Mouse (Mus musculus) A20 (cell line): ENCODE measurements around the gene Wdr82.

ENCODE experiments used
- DNase-seq: peaks from one replicate; pipeline ENCODE4 v3.0.0-alpha.2; 2011; ENCODE audit warnings: low read depth, low spot score

Wdr82 gene

DNA sequence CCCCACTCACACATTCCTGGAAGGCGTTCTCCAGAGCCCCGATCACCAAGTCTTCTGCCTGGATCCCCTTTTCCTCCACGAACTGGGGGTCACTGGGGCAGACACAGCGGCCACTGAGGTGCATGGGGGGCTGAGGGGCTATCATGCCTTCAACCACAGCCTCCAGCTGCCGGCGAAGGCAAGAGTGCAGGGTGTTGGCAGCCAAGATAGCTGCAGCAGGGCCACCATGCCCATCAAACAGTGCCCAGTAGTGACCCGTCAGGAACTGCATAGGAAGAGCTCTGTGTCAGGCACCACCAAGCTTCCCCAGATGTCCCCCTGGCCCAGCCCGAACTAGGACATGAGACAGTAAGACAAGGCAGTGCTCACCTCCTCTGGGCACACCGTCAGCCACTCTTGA lies 27.0 kb downstream of the Wdr82 start:
- no peak for DNase-seq

DNA sequence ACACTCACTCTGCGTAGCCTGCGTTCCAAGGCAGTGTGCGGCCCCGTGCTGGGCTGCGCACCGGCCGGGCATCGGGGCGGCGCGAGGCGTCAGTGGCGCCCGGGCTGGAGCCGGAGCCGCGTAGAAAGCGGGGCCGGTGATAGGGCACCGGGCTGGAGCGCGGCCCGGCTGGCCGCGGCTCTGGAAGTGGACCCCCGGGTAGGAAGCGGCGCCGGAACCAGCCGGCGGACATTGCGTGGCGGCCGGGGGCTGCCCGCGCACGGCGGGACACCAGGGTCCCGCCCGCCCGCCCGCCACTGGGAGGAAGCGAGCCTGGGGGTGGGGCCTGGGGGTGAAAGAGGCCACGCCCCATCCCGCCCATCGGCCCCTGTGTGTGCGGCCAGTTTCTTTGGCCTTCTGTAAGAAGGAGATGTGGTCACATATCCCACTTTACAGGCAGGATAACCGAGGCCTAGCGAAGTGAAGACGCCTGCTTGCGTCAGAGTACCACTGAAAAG lies 28.3 kb downstream of the Wdr82 start:
- peak; percentile 89 for DNase-seq

DNA sequence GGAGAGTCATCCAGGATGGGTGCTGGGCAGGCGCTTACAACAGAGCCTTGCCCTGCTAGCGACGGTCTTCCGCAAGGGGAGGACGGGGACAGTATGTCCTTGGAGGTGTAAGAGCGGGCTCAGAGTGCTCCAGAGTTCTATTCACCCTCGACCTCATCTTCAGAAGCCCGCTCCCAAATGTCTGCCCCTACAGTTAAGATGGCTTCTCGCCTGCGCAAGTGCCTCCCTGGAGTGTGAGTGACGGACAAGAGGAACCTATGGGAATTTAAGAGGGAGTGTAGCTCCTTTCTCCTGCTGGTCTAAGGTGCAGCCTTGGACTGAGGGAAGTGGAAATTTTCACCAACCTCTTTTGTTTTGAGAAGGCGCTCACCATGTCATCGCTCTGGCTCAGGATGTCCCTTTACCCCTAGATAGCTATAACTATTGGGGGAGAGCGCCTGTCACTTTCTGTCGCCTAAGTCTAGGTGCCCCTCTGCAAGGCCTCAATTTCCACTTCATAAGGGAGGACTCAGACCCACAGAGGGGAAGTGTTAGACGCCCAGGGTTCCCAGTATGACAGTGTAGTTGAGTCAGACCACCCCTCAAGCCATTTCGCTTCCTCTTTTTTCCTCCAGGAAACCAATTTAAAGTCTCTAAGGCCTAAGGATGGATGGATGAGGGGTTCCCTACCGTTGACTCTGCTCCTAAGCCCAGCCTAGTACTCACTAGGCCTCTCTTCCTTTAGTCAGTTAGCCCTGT lies 29.0 kb downstream of the Wdr82 start, which contains the start of gene Ppm1m:
Ppm1m (minus strand) TSS at position 212 of the 738 bp plus-strand sequence.
- peak; percentile 71 for DNase-seq

DNA sequence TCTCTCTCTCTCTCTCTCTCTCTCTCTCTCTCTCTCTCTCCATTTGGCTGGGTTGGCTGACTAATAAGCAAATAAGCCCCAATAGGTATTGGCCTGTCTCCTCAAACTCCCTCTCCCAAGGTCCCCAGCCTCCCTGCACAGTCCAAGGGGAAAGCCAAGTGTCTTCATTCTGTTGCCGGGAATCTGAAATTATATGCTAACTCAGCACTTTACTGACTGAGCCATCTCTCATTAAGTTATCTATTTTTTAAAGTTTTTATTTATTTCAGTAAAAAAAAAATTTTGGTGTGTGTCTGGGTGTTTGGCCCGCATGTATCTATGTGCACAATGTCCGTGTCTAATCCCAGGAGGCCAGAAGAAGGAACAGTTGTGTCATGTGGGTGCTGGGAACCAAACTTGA lies 31.2 kb downstream of the Wdr82 start:
- DNase-seq: no peak

DNA sequence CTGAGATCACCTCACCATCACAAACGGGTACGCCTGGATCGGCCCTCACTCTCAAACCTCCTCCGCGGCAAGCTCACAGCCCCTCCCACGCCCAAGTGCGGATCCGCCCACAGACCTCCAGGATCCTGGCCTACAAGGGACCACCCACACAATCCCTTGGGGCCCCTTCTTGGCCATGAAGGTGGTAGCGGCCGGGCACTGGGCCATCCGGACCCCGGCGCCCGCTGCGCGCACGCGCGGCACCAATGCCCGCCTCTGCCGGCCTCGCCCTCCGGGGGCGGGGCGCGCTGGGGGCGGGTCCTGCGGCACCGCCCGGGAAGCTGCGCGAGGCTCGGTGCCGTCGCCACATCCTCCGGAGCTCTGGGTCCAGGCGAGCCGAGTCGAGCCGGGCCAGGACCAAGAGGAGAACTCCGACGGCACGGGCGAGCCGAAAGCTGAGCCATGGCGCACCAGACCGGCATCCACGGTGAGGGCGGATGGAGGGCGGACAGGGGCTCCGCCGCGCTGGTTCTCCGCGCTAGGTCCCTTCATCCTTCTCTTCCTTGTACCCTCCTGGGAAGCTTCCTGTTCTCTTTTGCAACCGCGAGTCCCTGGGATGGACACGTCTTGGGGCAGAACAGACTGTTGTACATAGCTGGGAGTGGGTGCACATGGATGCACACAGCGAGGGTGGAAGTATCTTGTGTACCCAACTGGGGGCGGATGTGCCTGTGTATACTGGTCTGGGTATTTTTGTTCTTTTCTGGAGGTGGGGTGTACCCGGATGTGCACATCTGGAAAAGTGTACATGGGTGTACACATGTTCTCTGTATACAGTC lies 32.3 kb downstream of the Wdr82 start, which contains the start of gene Twf2:
Twf2 (plus strand) TSS at position 290 of the 818 bp plus-strand sequence.
- peak; percentile 95 for DNase-seq

DNA sequence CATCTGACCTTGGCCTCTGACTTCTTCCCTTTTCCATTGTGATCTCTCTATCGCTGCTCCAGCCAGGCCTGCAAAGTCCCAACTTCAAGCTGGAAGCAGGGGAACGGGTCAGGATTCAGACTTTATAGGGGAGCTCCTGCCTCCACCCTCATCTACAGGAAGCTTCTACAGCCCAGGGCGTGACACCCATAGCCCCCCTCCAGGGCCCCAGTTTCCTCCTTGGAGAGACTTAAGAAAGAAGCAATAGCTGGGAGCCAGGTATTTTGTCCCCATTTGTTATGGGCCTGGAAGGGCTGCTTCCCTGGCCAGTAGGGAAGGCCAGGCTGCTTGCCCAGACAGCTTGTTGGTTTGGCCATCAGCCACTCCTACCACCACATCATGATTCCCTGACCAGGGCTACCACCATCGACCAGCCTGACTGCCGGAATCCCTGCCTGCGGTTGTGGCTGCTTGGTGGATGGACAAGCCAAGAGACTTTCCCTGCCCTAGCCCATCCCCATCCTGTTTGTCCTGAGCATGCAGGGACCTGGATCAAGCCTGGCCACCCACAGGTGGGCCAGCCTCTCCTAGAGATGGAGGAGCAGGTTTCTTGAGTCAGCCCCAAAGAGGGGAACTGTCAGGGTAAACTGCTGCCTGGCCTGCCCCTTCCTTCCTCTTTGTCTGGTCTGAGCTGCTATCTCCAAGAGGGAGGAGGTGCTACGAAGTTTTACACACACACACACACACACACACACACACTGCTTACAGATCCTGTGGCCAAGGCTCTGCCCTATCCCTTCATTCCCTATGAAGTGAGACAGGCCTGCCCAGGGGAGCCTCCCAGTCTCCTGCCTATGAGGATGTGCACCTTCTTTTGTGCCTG lies 33.5 kb downstream of the Wdr82 start:
- DNase-seq: no peak

DNA sequence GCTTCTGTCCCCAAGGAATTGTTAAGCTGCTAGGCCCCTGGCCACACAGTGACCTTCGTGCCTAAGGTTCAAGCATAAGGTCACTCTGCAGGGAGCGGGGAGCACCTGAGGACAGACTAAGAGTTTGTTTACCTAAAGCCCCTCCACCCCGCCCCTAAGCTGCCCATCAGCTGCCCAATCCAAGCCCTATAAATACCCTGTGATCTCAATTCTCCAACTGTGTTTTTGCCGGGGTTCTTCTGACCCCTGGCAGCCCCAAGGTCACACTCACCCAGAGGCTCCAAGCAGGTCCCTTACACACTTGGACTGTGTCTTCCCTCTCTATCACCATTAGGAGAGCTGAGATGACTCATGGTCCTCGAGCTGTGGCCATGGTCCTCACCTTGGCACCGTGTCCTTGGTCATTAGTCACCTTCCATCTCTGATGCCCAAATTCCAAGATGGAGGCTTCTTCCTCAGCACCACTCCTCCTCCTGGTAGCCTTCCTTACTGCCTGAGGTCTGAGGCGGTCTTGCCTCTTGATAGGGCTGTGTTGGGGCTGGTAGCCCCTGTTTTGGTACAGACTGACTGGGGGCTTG lies 35.1 kb downstream of the Wdr82 start:
- no peak for DNase-seq

DNA sequence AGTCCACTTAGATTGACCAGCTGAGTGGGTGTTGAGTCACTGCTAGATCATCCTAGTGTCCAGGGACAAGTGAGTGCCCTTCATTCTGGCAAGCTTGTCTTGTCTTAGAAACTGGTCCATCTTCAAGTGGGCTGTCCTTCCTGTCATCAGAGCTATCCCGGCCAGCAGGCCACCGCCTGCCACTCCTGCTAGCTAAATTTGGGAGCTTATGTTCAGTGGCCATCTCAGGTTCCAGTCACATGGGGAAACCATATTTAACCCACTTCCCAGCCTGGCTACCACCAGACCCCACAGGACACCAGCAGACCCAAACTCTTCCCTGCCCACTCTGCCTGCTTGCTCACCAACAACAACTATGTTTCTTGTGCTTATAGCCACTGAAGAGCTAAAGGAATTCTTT lies 35.8 kb downstream of the Wdr82 start:
- no peak for DNase-seq

DNA sequence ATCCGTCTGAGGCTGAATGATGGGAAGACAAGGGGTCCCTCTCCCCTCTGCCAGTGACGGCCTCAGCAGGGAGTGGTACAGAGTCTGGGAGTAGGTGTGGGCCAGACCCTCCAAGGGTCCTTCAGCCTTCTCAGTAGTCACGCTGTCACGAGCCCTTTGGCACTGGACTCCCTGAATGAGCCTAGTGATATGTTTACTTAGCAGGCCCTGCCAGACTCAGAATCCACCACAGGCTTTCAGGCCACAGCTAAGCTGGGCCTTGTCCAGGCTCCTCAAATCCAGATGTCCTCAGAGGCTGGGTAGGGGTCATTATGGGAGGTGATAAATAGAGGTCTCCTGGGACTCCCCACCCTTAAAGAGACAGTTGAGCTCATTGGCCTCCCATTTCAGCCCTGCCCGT lies 37.5 kb downstream of the Wdr82 start:
- DNase-seq: no peak

DNA sequence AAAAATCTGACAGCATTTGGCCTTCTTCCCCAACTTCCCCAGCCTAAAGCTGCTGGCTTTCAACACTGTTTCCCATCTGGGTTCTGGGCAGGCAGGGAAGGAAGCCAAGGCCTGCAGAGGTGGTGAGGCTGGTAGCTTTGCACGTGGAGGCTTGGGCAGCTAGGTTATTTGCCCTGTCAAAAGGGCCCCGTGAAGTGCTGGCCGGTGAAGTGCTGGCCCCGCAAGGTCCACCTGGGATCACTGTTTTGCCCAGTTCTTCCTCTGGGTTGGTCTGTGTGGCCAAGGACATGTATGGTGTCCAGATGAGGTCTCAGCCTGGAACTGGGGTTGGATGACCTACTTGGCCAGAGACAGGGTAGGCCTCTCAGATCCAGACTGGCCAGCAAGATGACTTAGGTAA lies 39.2 kb downstream of the Wdr82 start:
- no peak for DNase-seq

DNA sequence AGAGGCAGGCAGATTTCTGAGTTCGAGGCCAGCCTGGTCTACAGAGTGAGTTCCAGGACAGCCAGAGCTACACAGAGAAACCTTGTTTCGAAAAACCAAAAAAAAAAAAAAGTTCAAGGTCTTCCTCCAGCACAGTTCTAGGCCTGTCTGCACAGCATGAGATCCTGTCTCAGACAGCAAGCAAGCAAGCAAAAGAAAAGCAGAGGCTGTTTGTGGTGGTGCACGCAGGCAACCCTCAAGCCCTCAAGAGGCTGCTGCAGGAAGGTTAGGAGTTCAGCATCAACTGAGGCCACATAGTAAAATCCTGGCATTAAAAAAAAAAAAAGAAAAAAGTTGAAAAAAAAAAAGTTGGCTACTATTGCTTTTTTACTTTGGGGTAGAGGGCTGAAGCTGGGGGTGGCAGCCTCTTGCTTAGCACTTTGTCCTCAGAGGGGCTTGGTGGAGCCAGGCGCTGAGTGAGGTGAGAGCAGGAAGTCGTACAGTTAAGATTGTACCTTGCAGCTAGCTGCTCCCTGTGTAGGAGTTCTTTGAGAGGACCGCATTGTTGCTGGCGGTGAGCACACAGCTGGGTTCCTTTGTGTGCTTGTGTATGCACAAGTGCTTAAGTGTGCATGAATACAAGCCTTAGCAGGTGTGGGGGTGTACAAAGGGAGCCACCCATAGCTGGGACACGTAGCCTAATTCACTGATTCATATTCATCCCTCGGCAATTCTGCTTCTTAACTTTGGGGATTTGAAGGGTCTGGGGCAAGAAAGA lies 40.3 kb downstream of the Wdr82 start:
- no peak for DNase-seq

DNA sequence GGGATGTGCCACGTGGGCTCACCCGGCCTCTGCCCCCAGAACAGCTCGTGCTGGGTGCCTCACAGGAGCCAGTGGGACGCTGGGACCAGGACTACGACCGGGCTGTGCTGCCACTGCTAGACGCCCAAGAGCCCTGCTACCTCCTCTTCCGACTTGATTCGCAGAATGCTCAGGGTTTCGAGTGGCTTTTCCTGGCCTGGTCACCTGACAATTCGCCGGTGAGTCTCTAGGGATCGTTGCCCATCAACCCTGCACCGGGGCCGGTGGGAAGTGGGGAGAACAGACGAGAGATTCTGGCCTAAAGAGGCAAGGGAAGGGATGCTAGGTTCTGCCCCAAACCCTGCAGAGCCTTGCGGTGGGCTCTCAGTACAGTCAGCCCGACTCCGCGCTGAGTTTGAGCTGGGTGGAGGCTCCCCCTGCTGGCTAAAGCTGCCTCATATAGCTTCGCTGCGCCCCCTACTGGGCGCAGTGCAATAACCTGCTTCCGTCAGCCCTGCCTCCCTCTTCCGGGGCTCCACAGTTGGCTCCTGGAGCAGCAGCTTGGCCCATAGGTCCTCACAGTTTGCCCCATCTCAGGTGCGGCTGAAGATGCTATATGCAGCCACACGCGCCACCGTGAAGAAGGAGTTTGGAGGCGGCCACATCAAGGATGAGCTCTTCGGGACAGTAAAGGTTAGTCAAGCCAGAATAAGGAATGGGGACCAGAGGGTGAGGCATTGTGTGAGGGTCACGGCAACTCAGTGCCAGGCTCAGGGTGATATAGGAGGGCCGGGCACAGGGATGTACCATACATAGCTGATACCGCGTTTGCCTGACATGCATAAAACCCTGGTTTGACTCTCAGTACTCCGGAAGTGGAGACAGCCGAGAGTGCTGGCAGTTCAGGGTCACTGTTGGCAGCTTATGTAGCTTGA lies 41.2 kb downstream of the Wdr82 start:
- peak; percentile 92 for DNase-seq

DNA sequence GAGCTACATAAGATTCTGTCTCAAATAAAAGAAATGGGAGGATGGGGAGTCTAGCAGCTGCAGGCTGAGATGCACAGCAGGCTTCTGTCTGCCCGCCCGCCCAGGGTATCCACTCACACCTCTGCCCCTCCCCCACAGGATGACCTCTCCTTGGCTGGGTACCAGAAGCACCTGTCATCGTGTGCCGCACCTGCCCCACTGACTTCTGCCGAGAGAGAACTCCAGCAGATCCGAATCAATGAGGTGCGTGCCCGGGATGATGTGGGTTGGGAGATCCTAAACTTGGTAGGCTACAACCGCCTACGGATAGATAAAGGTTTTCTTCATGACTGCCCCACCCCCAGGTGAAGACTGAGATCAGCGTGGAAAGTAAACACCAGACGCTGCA lies 41.9 kb downstream of the Wdr82 start:
- DNase-seq: no peak

DNA sequence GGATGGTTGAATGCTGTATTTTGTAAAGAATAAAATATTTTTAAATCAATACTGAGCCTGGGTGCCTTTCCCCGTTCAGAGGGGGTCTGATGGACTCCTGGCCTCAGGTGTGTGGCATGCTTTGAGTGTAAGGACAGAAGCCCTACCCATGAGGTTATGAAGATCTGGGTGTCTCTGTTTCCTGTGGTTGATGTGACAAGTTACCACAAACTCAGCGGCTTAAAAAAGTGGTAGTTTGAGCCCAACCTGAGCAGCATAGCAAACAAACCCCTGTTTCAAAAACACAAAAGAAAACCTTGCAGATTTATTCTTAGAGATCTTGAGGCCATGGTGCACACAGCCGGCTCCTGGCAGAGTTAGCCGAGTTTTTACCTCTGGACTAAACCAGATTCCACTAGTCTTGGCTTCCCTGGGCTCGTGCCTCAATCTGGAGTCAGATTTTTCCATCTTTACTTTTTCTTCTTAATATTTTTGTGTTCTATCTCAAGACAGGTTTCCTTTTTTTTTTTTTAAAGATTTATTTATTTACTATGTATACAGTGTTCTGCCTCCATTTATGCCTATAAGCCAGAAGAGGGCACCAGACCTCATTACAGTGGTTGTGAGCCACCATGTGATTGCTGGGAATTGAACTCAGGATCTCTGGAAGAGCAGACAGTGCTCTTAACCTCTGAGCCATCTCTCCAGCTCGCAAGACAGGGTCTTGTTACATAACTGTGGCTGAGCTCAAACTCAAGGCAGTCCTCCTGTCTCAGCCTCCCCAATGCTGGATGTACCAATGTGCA lies 44.8 kb downstream of the Wdr82 start:
- DNase-seq: no peak

DNA sequence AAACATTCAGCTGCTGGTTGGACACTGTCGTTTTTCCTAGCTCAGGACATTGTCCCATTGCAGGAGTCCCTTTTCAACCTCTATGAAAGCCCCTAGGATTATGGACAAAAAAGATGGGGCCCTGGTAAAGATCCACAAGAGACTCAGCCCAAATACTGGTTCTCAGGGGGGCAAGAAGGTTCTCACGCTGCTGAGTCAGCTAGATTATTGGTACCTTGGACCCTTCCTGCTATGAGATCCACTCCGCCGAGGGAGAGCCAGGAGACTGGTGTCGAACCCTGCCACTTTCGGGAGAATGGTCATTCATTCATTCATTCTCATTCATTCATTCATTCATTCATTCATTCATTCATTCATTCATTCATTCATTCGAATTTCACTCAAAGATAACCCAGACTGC lies 46.2 kb downstream of the Wdr82 start:
- DNase-seq: no peak

DNA sequence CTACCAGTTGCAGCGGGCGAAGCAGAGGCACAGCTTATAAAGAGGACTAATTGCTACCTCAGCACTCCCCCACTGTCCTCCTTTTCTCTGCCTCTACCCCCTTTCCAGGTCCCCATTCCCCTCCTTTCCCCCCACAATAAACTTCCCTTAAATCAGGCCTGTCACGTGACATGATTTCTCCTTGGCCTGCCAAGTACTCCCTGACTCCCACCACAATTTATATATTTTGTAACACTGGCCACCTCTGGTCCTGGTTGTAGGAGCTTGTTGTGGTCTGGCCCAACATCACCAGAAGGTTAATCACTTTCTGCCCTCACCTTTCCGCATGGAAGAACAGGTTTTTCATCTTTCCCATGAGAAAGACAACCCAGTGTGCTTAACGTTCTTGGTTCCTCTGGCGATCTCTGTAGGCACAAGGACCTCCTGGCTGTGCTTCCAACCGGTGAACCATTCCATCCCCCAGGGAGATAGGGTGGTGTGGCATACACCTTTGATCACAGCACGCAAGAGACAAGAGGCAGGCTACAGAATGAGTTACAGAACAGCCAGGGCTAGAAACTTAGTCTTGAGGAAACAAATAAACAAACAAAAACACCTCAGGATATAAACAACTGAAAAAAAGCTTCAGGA lies 50.3 kb downstream of the Wdr82 start:
- peak; percentile 36 for DNase-seq

DNA sequence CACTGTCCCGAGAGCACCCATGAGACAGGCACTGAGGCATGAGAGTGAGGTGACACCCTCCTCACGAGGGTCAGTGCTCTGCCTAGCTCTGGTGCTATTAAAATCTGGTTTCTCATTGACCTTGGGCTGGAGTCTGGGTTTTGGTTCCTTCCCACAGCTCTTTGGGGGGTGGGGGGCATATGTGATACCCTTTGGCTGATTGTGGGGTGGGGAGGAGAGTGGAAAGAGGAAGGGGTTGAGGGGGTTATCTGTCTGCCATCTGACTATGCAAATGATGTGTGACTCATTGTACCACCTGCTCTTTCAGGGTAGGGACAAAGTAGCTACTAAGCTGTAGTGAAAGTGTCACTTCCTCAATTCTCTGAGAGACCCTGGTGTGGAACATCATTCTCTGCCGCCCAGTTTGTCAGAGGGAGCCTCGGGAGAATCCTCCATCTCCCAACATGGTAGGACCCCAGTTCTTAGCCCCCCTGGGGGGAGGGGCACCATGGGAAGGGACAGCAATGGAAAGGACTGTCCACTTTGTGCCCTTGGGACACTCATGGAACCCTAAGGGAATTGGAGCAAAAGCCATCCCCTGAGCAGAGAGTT lies 51.6 kb downstream of the Wdr82 start, which contains the start of gene Tlr9:
Tlr9 (plus strand) TSS at position 338 of the 591 bp plus-strand sequence.
- DNase-seq: peak; percentile 94

DNA sequence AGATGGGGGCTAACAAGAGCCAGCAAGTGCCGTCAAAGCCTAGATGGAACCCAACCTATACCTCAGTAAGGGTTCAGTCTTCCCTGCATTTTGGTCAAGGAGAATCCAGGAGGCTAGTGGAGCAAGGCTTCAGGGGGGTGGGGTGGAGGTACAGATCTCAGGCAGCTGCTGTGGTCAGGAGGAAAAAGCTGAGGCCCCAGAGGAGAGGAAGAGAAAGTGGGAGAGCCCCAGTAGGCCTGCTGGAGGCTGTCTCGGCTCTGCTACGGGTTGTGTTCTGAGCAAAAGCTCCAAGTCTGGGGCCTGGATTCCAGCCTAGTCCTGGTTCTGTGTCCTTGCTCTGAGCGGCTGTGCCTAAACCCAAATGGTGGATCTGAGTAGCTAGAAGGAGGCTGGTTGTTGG lies 52.3 kb downstream of the Wdr82 start:
- DNase-seq: peak; percentile 83
